Mouse (Mus musculus): ENCODE results near the gene Sytl2.
A peak's percentile ranks its signal among the peaks of the same experiment; 100 is the strongest.

The Sytl2 gene

DNA sequence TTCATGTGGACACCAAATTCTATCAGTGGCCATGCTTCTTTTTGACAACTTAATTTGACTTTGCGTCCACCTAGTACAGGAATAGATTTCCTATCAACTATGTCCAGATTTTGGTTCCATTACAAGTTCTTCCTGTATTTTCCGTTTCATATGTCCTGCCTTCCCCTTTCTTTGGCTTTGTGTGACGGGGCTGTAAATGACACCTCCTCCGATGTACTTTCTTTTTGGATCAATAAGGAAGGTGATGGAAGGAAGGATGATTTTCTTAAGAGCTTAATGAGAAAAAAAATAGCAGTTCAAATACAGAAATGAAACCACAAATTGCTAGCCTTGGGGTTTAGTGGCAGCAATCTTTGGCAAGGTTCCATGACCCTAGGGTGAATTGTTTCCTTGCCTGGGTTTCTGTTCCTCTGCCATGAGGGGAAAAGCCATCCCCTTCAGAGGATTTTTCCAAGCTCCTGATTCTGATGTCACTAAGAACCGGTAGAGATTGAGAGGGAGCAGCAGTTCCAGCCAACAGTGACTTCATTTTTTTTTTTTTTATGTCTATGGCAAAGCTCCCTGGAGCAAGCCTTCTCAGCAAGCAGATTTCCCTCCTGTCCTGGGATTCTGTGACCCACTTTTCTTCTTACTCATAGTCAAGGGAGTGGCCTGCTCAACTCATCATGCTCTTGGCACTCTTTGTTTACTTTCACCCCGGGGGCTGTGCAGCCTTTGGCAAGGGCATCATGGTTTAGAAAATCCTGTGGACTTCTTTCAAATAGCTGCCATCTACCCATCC lies 68.2 kb downstream of the Sytl2 start:
- no peak for DNase-seq (ENCODE audit: low spot score in 2 of 2)

- no peak for DNase-seq (ENCODE audit: low spot score in 2 of 2)
These were observed 70.8 kb downstream of the Sytl2 start for GRCm38 (mm10) chr7:90372804-90373203.

DNA sequence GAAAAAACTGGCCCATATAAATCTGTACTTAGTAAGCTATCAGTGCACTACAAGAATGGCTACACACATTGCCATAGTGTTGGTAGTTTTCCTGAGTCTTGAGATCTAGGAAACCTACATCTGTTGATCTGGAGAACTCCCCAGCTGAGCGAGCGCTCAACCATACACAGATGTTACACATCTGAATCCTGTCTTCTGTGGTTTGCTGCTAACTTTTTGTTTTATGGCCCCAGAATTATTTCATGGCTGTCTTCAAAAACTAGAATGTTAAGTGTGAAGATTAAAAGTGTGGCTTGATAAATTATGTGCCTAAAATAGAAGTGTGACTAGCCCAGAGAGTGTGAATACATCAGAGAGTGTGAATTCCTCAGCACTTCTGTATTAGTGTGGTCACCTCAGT lies 82.4 kb downstream of the Sytl2 start:
- DNase-seq (ENCODE audit: low spot score in 2 of 2): no peak

- peak; percentile 68 to 83 for DNase-seq (ENCODE audit: low spot score in 2 of 2)
These were observed 84.9 kb downstream of the Sytl2 start for GRCm38 (mm10) chr7:90386885-90387459.

GRCm38 (mm10) chr7:90389765-90390164 lies 87.7 kb downstream of the Sytl2 start:
- DNase-seq (ENCODE audit: low spot score in 2 of 2): no peak

- DNase-seq (ENCODE audit: low spot score in 2 of 2): no peak
These were observed 93.0 kb downstream of the Sytl2 start for GRCm38 (mm10) chr7:90395073-90395472.

- DNase-seq (ENCODE audit: low spot score in 2 of 2): no peak
These were observed 93.9 kb downstream of the Sytl2 start for GRCm38 (mm10) chr7:90395928-90396327.

DNA sequence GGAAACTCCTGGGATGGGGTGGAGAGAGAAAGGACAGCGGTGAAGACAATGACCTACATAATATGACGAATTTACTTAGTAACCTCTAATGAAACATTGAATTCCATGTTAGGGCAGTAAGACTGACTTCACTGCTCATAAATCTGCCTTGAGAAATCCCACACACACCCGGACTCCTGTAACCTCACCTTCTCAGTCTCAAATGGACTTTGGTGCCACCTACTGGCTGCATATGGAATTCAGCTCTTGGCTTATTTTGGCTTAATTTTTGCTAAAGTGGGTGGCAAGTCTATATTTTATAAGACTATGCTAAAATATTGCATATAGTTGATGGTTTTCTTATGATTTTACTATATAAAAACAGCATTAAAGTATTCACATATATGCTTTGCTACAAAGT lies 107.9 kb downstream of the Sytl2 start:
- DNase-seq (ENCODE audit: low spot score in 2 of 2): peak; percentile 65 to 73

DNA sequence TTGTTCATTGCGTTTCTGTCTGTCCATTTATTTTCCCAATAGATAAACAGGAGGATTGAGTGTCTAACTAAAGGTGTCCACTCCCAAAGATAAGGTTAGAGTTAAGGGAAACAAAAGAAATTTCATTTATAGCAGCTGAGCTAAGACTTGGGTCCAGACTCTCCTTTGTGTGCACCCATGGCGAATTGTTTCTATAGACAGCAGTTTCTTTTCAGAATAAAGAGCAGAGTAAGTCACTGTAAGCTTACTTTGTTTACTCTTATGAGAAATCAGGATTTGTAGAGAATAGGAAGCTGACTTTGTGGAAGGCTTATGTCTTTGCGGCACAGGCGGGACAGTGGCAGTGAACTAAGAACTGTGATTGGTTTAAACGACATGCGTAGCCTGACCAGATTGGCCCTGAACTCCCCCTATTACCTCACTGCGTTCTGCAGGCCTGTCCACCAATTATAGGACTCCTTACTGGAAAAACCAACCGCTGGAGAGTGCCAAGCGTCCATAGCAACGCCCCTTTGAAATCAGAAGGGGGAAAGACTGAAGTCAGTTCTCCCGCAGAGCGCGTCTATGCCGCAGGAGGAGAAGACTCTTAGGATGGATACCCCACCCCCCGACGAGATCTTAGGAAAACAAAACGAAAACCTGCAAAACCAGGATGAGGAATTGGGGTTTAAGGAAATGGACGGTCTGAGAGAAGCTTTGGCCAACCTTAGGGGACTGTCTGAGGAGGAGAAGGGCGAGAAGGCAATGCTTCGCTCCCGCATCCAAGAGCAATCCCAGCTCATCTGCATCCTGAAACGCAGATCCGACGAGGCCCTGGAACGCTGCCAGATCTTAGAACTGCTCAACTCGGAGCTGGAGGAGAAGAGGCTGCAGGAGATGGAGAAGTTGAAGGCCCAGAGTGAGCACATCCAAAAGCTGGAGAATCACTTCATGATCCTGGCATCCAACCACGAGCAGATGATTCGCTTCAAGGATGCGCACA lies 124.3 kb downstream of the Sytl2 start, which contains the start of gene Ccdc89:
Gene Ccdc89, plus strand, starts transcription at position 558 of the 982 bp plus-strand sequence.
- DNase-seq (ENCODE audit: low spot score in 2 of 2): peak; percentile 76 to 81

- DNase-seq (ENCODE audit: low spot score in 2 of 2): no peak
These were observed 125.0 kb downstream of the Sytl2 start for GRCm38 (mm10) chr7:90427006-90427405.

- DNase-seq (ENCODE audit: low spot score in 2 of 2): no peak
These were observed 130.2 kb downstream of the Sytl2 start for GRCm38 (mm10) chr7:90432221-90432620.

DNA sequence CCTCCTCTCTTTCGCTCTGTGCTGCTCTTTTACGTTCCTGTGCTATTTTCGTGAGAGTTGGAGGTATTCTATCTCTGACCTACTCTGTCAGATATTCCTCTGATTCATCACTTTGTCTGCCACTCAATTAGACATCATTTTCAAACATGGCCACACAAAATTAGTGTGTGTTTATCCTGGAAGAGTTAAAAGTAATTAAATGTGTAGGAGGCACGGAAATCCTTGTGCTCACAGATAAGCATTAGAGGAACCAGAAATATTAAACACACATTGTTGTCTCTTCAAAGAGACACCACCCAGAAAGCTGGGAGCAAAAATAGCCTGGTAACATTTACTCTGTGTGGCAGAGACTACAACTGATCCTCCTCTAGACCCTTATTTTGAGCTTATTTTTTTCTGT lies 138.0 kb downstream of the Sytl2 start:
- no peak for DNase-seq (ENCODE audit: low spot score in 2 of 2)

DNA sequence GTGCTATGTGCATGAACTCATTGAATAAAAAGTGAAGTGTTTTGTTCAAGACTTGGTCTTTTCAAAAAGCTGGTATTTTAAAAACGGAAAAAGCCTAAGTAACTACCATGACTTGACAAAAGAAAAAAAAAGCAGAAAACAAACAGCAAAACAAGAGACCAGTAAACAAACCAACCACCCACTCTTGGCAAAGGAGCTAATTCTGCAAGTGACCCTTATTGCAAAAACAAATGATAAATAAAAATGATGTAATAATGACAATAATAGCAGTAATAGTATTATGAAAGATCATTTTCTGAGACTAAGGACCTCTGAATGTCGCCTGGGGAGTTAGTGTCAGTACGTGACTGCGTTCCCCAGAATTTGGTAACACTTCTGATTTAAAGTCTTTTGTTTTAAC lies 140.0 kb downstream of the Sytl2 start:
- no peak for DNase-seq (ENCODE audit: low spot score in 2 of 2)

DNA sequence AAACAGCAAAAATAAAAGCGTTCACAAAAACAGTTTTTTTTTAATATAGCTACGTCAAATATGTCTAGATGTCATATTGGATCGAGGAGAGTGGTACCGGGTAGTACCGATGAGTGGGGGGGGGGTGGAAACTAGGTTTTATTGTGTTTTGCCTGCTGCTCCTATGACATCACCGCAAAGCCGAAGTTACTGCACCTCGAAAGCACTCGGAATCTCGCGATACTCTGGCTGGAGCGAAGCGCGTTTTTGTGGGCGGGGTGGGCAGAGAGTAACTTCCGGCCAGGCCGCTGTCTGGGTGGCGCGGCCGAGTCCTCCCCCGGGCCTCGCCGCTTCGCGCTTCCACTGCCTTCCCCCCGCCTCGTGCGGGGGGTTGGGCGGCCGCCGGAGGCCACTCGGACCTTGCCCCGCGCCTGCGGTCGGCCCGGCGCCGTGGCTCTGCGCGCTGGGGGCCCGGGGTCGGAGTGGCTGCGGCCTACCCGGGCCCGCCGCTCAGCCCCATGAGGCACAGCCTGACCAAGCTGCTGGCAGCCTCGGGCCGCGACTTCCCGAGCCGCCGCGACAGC lies 140.5 kb downstream of the Sytl2 start, which contains the start of gene Crebzf:
Gene Crebzf, plus strand, starts transcription at position 212 of the 563 bp plus-strand sequence.
- peak; percentile 93 to 97 for DNase-seq (ENCODE audit: low spot score in 2 of 2)

GRCm38 (mm10) chr7:90443101-90444091 lies 141.3 kb downstream of the Sytl2 start:
- peak; percentile 69 for DNase-seq (ENCODE audit: low spot score in 2 of 2)

DNA sequence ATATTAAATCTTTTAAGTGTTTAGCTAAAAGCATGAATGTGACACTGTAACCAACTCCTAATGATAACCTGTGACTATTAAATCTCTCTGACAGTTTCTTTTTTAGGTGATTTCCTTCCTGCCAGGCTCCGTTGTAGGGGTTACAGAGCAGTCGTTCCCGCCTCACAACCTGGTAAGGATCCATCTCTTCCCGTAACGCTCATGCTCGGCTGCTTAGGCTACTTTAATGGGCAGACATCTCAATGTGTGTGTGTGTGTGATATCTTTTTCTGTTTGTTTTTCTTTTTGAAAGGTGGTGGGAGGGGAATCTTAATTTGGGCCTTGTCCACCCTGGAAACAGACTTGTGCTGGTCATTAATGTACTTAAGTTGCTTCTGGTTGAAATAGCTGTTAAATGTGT lies 142.2 kb downstream of the Sytl2 start:
- DNase-seq (ENCODE audit: low spot score in 2 of 2): no peak

DNA sequence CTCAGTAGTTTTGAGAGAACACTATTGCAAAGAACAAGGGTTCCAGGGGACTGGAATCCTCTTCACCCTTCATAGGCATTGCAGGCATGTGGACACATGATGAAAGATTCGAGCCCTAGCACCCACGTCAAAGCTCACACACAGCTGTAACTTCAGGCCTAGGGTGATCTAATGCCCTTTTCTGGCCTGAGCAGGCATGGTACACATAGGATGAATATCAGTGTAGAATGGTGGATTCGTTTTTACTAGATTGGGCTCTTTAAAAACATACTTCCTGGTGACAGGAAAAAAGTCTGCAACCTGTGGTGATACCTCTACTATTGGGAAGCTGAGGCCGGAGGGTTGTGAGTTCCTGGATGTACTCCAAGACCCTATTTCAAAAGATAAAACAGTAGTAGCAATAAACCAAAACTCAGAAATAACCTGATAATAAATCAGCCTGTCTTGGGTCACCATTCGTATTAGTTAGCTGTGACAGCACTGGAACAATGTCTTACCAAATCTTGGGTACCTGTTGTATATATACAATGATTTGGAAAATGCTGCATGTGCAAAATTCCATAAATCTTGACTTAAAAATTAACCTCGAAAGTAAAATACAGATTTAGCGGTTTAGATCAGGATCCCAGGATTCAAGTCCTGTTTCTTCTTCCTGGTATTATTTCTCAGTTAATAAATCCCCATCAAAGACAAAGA lies 154.2 kb downstream of the Sytl2 start:
- DNase-seq (ENCODE audit: low spot score in 2 of 2): no peak

DNA sequence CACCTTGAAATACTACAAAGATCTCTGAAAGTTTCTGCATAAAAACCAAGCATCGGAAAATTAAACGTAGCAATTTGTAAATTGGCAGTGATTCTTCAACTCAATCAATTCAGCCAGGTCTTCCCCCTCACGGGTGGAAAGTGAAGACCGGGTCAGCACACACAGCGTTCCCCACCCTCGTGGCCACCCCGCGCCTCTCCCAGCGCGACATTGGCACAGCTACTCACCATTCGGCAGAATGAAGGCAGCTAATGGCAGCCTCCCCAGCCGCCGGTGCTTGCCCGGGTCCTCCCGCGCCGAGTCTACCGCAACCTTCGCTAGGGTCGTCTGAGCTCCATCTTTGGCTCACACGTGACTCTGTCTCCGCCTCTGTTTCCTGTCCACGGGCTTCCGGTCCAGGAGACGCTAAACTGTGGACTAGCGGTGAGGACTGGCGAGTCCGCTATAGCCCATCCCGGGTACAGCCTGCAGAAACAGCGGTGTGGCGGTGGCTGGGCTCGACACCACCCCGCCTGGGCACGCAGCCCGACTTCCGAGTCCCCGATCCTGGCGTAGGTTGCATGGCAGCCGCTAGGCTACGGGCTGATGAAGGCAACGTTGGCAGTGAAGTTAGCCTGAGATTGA lies 154.9 kb downstream of the Sytl2 start, which contains the start of gene Tmem126a:
Gene Tmem126a, minus strand, starts transcription at position 385 of the 624 bp plus-strand sequence.
- DNase-seq (ENCODE audit: low spot score in 2 of 2): peak; percentile 81 to 88

DNA sequence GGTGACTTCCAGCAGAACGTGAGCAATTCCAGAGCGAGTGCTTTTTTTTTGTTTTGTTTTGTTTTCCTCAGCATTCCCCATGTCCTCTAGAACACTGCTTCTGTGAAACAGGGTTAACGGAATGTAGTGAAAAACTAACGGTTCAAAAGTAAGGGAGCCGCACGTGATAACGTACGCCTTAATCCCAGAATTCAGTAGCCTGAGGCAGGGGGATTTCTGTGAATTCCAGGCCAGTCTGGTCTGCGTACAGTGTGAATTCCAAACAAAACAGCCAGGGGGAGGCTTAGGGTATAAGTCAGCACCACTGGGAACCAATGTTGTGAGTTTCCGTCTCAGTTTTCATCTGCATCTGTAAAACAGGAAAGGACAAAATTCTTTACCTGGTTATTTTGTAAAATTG lies 155.5 kb downstream of the Sytl2 start:
- peak in 1 of 2 experiments; percentile 19 for DNase-seq (ENCODE audit: low spot score in 2 of 2)

Measured in frontal cortex, postnatal 36 days (tissue).